Mouse (Mus musculus): ENCODE results near the gene Hspe1. TPM values are rescaled to one million over a fixed set of nuclear protein-coding genes. Genes with fewer than 3 reads are reported as not detected.

The Hspe1 gene
- polyA plus RNA-seq, 1 experiment from 2014 or later: 281 TPM

Other genes with a start within 250 kb of the Hspe1 start
- 19.5 and 25.6 TPM in 2 replicates for gene Ankrd44, start 161.7 kb upstream of the Hspe1 start, polyA plus RNA-seq (2015; fragmentation: Nextera tagmentation; extraction: Ambion mirVana)
- 293 and 321 TPM in 2 replicates for gene Sf3b1, start 60.7 kb upstream of the Hspe1 start, polyA plus RNA-seq (2015; fragmentation: Nextera tagmentation; extraction: Ambion mirVana)
- gene Coq10b, start 35.4 kb upstream of the Hspe1 start, polyA plus RNA-seq (2015; fragmentation: Nextera tagmentation; extraction: Ambion mirVana): 18.0 and 19.2 TPM in 2 replicates
- 253 and 283 TPM in 2 replicates for gene Hspd1, start 111 bp downstream of the Hspe1 start, polyA plus RNA-seq (2015; fragmentation: Nextera tagmentation; extraction: Ambion mirVana)
- gene Mob4, start 43.1 kb downstream of the Hspe1 start, polyA plus RNA-seq (2015; fragmentation: Nextera tagmentation; extraction: Ambion mirVana): 143 and 145 TPM in 2 replicates
- gene Rftn2, start 138.7 kb downstream of the Hspe1 start, polyA plus RNA-seq (2015; fragmentation: Nextera tagmentation; extraction: Ambion mirVana): 14.1 and 14.6 TPM in 2 replicates
- gene Mars2, start 149.0 kb downstream of the Hspe1 start, polyA plus RNA-seq (2015; fragmentation: Nextera tagmentation; extraction: Ambion mirVana): 2.4 TPM in 2 replicates

Measured in lung, embryonic 16.5 days (tissue).